Mouse (Mus musculus): Measurements from ENCODE around the gene Pp2d1. TPM values are rescaled to one million over a fixed set of nuclear protein-coding genes. Genes with fewer than 3 reads are reported as not detected.
A peak's percentile ranks its signal among the peaks of the same experiment; 100 is the strongest.

Pp2d1 gene
- total and polyA plus RNA-seq, 3 experiments, result not detected

- no peaks in the 10 kb centered on the region for H3K36me3 ChIP-seq (replicated peaks in 1 of 2; ENCODE audit: control insufficient read depth in 1 of 2, insufficient read depth in 1 of 2, low read length in 1 of 2)
- H3K4me2 ChIP-seq (ENCODE audit: insufficient read depth, low read depth, poor library complexity, severe bottlenecking), result no peak overlapping the region
- dilution Hi-C loops (cut with MboI; ENCODE audit: extremely low pct_ligation_motif_present, extremely low pct_unique_long_range_greater_than_20kb, low sequenced_read_pairs), result no loop called here
- no peak overlapping the region for H3K27ac ChIP-seq (ENCODE audit: insufficient read depth, low read depth)
- H3K9ac ChIP-seq (ENCODE audit: insufficient read depth, low read depth), result no peak overlapping the region
- no peaks in the 10 kb centered on the region for H3K27me3 ChIP-seq (replicated peaks)
- H3K4me1 ChIP-seq (ENCODE audit: control insufficient read depth in 1 of 2, insufficient read depth in 2 of 2), result no peaks in the 10 kb centered on the region
- in situ Hi-C loops (cut with MboI; ENCODE audit: low pct_ligation_motif_present, low pct_unique_long_range_greater_than_20kb, low sequenced_read_pairs), result no loop called here
- H3K9me3 ChIP-seq (replicated peaks; ENCODE audit: low read length), result peaks cover 4% of the 10 kb centered on the region
- no peak for DNase-seq (ENCODE audit: extremely low read depth)
- H3K4me3 ChIP-seq (replicated peaks in 1 of 3; ENCODE audit: low read depth in 2 of 3, low read length in 2 of 3, poor library complexity in 1 of 3), result no peak overlapping the region
- TF ChIP-seq SIN3A (IDR thresholded peaks at IDR 0.05; ENCODE audit: low read length), result no peak
- no peak for TF ChIP-seq KAT2A (IDR thresholded peaks at IDR 0.05; ENCODE audit: insufficient replicate concordance, low read length)
- no peak for TF ChIP-seq E2F4 (IDR thresholded peaks at IDR 0.05; ENCODE audit: insufficient replicate concordance, low read depth, low read length)
- TF ChIP-seq UBTF (IDR thresholded peaks at IDR 0.05; ENCODE audit: low read depth, low read length), result no peak
- no peak for TF ChIP-seq GABPA (IDR thresholded peaks at IDR 0.05; ENCODE audit: insufficient replicate concordance, low read depth, low read length)
- TF ChIP-seq ETS1 (conservative IDR thresholded peaks at IDR 0.05; ENCODE audit: low read depth, low read length), result no peak
- no peak for TF ChIP-seq RCOR1 (conservative IDR thresholded peaks at IDR 0.05; ENCODE audit: low read depth, low read length)
- no peak for TF ChIP-seq ZC3H11A (IDR thresholded peaks at IDR 0.05; ENCODE audit: low read depth, low read length)
- TF ChIP-seq USF1 (IDR thresholded peaks at IDR 0.05; ENCODE audit: low read depth, low read length), result no peak
- no peak for TF ChIP-seq BHLHE40 (IDR thresholded peaks at IDR 0.05; ENCODE audit: low read depth, low read length)
- no peaks in the 10 kb centered on the region for H3K79me2 ChIP-seq (replicated peaks; ENCODE audit: control insufficient read depth, extremely low read depth, insufficient read depth, poor library complexity, severe bottlenecking)
Measured at GRCm38 (mm10) chr17:53554813-53555212, 15.6 kb upstream of the Pp2d1 start.

- Histone ChIP-seq H3K27me3 (replicated peaks) (no peaks in the 10 kb centered on the region), H3K4me1 (ENCODE audit: control insufficient read depth in 1 of 2, insufficient read depth in 2 of 2) (no peaks in the 10 kb centered on the region), H3K9ac (ENCODE audit: insufficient read depth, low read depth) (no peak overlapping the region), H3K36me3 (replicated peaks in 1 of 2; ENCODE audit: control insufficient read depth in 1 of 2, insufficient read depth in 1 of 2, low read length in 1 of 2) (no peaks in the 10 kb centered on the region), H3K9me3 (replicated peaks; ENCODE audit: low read length) (peaks cover 6% of the 10 kb centered on the region), H3K79me2 (replicated peaks; ENCODE audit: control insufficient read depth, extremely low read depth, insufficient read depth, poor library complexity, severe bottlenecking) (no peaks in the 10 kb centered on the region), H3K27ac (ENCODE audit: insufficient read depth, low read depth) (no peak overlapping the region), H3K4me2 (ENCODE audit: insufficient read depth, low read depth, poor library complexity, severe bottlenecking) (no peak overlapping the region), H3K4me3 (replicated peaks in 1 of 3; ENCODE audit: low read depth in 2 of 3, low read length in 2 of 3, poor library complexity in 1 of 3) (no peak overlapping the region)
- in situ Hi-C loops (cut with MboI; ENCODE audit: low pct_ligation_motif_present, low pct_unique_long_range_greater_than_20kb, low sequenced_read_pairs), result no loop called here
- dilution Hi-C loops (cut with MboI; ENCODE audit: extremely low pct_ligation_motif_present, extremely low pct_unique_long_range_greater_than_20kb, low sequenced_read_pairs), result no loop called here
- TF ChIP-seq CTCF (conservative IDR thresholded peaks at IDR 0.05 in 1 of 2, IDR thresholded peaks at IDR 0.05 in 1 of 2; ENCODE audit: low read depth in 2 of 2, low read length in 2 of 2) (peak; percentile 40 to 44; a peak in 3 of 4 replicates), GABPA (IDR thresholded peaks at IDR 0.05; ENCODE audit: insufficient replicate concordance, low read depth, low read length) (no peak), SMC3 (IDR thresholded peaks at IDR 0.05; ENCODE audit: low read depth, low read length) (peak; percentile 15)
- DNase-seq (ENCODE audit: extremely low read depth), result peak; percentile 6
Measured at GRCm38 (mm10) chr17:53554088-53554487, 14.8 kb upstream of the Pp2d1 start.

Data from CH12.LX (cell line).